Mouse (Mus musculus) inflammation-experienced regulatory T-cells, adult 6 months (primary cell): Measurements from ENCODE around the gene Cc2d2a. TPM values are rescaled to one million over a fixed set of nuclear protein-coding genes. Genes with fewer than 3 reads are reported as not detected.

Source experiments
- ATAC-seq: one replicate; pipeline ENCODE4 v1.8.0; 2017
- polyA plus RNA-seq, 3 experiments: library from polyadenylated mRNA; unstranded; fragments of 100-300 nt; shearing (Covaris generic); gene quantifications; one replicate each; pipeline ENCODE4 v1.2.1; 2017

Gene Cc2d2a
- polyA plus RNA-seq, 3 experiments from 2014 or later = 0.62 to 2.2 (median 2.2) TPM

DNA sequence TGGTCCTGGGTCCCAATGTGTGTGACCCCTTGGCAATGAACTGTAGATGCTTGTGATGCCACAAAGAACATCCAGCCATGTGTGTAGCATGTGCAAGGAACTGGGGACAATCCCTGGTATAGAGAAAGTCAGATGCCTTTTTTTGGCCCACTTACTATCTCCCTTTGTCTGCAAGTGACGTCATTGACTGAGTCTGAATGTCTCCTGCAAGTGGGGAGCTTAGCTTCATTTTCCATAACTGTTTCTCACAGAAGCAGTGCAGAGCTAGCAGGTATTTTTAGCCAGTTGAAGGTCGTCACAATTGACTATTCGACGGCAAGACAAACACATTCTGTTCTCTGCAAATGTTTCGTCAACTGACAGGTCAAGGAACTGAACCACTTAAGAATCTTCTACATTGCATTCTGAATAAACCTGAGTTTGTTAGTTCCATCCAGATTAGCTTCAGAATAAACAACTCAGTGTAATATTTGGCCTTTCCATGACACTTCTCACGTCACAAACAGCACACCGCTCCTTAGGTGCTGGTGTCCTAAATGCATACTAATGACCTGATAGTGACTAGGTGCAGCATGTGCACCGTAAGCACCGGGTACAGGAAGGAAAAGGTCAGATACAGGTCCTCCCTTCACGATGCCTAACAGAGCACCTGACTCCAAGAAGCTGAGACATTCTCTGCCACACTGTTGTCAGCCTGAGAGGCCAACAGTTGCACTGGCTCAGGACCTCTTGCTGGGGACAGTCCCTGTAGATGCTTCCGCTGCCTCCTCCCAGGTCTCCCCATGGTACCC is 66.4 kb downstream of the Cc2d2a start:
- peak; percentile 82 for ATAC-seq

DNA sequence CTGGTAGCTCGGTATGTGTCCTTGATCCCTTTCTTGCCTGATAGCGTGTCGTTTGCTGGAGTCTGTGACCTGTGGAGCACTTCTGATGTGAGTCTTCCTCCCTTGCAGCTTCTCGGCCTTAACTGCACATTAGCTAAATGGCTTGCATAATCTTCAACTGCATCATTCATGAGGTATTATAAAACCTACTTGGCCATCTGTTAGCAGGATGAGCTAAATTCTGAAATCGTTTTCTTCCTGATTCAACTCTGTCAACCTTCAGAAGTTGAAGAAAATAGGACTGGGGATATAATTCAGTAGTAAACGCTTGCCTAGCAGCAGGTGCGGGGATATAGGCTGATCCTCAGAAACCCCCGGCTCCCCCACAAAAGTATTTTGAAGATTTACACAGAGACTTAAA is 70.2 kb downstream of the Cc2d2a start:
- ATAC-seq = no peak

DNA sequence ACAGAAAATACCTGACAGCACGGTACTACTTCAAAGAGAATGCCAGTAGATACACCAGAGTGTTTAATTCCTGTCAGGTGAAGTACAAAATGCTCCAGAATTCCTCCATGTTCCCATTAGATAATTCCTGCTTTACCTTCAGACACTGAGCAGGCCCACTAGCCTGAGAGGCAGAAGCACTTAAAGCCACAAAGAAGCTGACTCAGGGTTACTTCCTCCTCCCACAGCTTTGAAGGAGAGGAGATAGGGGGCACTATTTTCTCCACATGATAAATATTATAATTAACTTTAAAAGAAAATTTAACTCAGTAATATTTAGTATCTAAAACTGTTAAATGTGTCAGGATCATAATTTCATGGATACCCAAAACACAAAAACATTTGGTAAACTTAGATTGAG is 82.0 kb downstream of the Cc2d2a start:
- no peak for ATAC-seq

- no peak for ATAC-seq
These were observed 83.0 kb downstream of the Cc2d2a start for GRCm38 (mm10) chr5:43745156-43745555.

- ATAC-seq = no peak
These were observed 85.9 kb downstream of the Cc2d2a start for GRCm38 (mm10) chr5:43748039-43748438.

GRCm38 (mm10) chr5:43749092-43749491 is 86.9 kb downstream of the Cc2d2a start:
- no peak for ATAC-seq

DNA sequence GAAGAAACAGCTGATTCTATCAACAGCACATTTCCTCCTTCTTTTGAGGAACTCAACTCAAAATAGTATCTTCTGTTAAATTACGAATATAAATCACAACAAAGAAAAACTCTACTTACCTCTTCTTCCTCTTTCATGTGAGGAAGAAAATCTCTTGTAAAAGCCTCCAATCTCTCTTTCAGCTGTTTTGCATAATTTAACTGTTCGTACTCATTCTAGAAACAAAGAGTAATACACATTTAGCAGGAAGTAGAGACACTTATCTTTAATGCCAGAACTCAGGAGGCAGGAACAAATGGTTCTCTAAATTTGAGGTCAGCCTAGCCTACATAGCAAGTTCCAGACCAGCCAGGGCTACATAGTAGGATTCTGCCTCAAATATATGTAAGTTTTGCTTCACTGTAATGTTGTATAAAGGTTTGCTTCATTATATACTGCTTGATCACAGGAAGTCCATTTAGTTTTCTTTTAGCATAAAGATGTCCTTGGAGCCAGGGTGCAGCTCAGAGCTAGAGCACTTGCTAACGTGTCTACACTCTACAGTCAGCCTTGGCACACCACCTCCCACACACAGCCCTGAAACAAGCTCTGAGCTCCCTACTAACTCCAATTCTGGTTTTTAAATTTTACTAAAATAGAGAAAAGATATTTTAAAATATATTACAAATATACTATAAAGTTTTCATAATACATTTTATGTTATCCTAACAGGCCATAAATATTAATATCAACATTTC is 108.6 kb downstream of the Cc2d2a start:
- ATAC-seq = no peak

DNA sequence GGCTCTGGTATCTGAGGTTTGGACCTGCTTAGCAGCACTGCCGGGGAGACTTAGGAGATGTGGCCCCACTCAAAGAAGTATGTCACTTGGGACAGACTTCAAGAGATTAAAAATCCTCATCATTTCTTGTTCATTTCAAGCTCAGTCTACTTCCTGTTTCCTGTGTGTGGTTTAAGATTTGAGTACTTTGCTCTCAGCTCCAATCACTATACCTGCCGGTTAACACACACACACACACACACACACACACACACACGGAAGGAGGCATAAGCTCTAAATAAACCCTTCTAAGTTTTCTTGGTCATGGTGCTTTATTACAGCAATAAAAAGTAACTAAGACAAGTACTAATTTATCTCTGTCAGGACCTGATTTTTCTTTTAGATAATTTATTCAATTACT is 109.4 kb downstream of the Cc2d2a start:
- ATAC-seq = peak; percentile 97

GRCm38 (mm10) chr5:43776407-43776806 is 114.3 kb downstream of the Cc2d2a start:
- ATAC-seq = no peak

DNA sequence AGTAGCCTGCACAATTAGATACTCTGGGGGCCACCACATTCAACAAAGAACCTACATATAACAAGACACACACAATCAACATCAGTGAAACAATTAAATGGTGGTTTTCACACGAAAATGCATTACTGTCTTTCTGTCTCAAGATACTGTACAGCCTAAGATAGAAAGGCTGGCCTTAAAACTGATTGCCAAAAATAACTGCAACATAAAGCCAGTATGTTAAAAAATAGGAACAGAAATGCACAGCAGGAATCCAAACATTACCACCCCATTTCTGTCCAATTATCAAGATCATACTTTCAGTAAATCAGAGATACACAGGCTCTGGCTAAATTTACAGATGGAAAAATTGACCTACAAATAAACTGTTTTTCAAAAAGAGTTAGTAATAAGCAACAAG is 114.8 kb downstream of the Cc2d2a start:
- ATAC-seq = no peak

- no peak for ATAC-seq
These were observed 116.4 kb downstream of the Cc2d2a start for GRCm38 (mm10) chr5:43778583-43778982.

GRCm38 (mm10) chr5:43781423-43781976 is 119.4 kb downstream of the Cc2d2a start:
- peak; percentile 58 for ATAC-seq

DNA sequence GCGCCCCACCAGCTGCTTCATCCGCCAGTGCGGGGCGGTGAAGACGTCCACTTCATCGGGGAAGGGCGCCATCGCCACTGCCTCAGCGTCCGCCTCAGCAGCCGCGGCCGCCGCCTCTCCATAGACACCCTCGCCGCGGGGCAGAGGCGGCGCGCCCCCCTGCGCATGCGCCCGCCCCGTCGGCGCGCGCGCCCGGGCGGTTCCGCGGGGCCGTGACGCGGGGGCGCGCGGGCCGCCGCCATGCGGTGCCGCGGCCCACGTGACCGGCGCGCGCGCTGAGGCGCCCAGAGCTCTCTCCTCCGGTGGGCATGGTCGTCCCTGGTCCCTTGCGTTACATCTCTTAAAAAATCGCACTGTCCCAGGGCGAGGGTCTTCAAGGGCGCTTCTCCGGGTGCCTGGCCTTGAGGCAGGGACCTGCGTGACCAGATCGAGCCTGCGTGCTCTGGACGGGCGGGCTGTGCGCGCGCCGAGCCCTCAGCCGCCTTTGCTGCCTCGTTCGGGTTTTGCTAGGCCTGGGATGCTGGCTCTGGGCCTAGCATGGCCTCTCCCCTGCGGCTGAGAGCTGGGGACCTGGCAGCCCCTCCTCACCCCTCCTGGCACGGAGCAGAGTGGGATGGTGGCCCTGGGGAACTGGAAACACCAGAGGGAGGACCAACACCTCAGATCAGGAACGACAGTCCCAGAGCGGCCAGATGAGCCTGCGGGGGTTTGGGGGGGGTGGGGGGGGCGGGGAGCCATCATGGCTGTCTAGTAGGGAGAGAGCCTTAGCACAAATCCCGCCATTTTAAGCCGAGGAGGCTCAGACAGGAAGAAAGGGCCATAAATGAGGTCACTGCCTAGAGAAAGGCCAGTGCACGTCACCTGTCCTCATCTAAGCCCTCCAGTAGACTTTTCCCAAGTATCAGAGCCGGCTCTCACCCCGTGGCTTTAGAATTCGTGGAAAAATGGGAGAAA is 120.1 kb downstream of the Cc2d2a start:
- ATAC-seq = peak; percentile 82

DNA sequence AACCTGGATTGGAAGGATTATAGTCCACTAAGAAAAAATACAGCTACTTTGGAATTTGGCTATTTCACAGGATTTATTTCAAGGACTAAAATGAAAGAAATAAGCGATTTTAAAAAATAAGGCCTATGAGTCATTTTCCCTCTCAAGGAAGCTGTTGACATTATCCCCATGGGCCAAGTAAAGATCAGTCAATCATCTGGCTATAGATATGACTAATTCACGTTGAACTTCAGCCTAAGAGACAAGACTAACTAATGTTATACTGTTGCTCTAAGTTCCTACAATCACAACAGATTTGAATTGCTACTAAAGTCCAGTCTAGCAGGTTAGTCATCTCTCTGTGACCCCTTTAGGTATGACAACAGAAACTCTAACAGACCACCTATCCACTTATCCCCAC is 121.8 kb downstream of the Cc2d2a start:
- ATAC-seq = no peak

GRCm38 (mm10) chr5:43786607-43787006 is 124.5 kb downstream of the Cc2d2a start:
- no peak for ATAC-seq

DNA sequence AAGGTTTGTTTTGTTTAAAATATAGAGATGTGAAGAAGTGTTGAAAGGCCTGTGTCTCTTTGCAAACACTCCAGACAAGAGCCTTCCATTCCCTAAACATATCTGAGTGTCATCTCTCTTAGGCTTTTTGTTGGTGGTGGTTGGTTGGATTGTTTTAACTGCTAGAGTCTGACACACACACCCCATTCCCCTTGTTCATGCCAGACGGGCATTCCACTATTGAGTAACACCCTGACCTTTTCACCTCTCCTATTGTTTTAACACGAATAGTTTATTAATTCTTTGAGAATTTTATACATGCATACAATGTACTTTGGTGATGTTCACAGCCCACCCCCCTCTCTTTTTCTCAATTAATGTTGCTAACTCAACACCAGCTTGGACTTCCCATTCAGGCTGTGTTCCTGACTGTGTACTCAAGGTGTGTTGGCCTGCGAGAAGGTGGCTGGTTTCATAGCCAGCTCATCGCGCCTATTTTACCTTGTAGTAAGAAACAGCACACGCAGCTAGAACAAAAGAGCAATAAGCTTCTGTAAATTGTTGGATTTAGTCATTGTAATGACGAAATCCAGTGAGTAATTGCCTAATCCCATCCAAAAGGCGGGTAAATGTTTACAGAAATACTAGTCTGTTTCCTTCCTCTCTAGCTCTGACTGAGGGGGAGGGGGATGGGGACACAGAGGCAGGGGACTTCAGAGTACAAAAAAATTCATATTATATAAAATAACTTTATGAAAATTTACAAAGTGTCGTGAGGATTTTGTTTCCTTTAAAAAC is 126.0 kb downstream of the Cc2d2a start:
- ATAC-seq = no peak

Other genes with a start within 250 kb of the Cc2d2a start
- not detected for gene C1qtnf7, start 146.8 kb upstream of the Cc2d2a start, polyA plus RNA-seq
- under 1 TPM in 2 of 3 experiments, not detected in 1; 0.20 to 0.26 TPM for gene Bst1, start 156.5 kb downstream of the Cc2d2a start, polyA plus RNA-seq
- gene Fbxl5, start 159.3 kb downstream of the Cc2d2a start, polyA plus RNA-seq = 10 to 100 TPM; 64.3 to 71.7 (median 67.1) TPM
- gene Cd38, start 206.2 kb downstream of the Cc2d2a start, polyA plus RNA-seq = 10 to 100 TPM; 46.2 to 79.7 (median 73.6) TPM